In genomic region chr1:98084596-98085274, GRCm38 (mm10) we compare ENCODE assay signal across 14 mouse cellular contexts. TPM values are rescaled to one million over a fixed set of nuclear protein-coding genes. Genes with fewer than 3 reads are reported as not detected.
DNase-seq lines count a peak whose midpoint lies in the region; ATAC-seq and TF ChIP-seq lines count a peak whose summit lies in the region.
"Had no signal": no experiment of that assay in that cellular context is flagged by ENCODE, and none has a peak within 500 bp of the region (broad histone marks: within the 10 kb centered on the region; RNA-seq: fewer than 3 reads in every experiment).

No protein-coding gene starts in this region.

- TF ChIP-seq EP300 in liver, postnatal 0 days (IDR thresholded peaks at IDR 0.05; ENCODE audit: low read depth) = no peak

- H3K9me3 ChIP-seq in heart, embryonic 13.5 days = no peaks in the 10 kb centered on the region
- no peaks in the 10 kb centered on the region for H3K9me3 ChIP-seq in lung, embryonic 14.5 days (ENCODE audit: low read depth, low read length)
- no peaks in the 10 kb centered on the region for H3K9me3 ChIP-seq in intestine, embryonic 16.5 days (ENCODE audit: control insufficient read depth, low read length)
- H3K9me3 ChIP-seq in stomach, embryonic 15.5 days = no peaks in the 10 kb centered on the region
- H3K9me3 ChIP-seq in liver, postnatal 0 days (ENCODE audit: low read length) = no peaks in the 10 kb centered on the region
- H3K9me3 ChIP-seq: forebrain, embryonic 10.5 days had no signal

- H3K9ac ChIP-seq in heart, embryonic 13.5 days = peak overlapping the region; percentile 58
- H3K9ac ChIP-seq in lung, embryonic 14.5 days = no peak overlapping the region
- no peak overlapping the region for H3K9ac ChIP-seq in intestine, embryonic 16.5 days (ENCODE audit: low read depth, low read length)
- no peak overlapping the region for H3K9ac ChIP-seq in stomach, embryonic 15.5 days
- H3K9ac ChIP-seq in liver, postnatal 0 days (replicated peaks) = no peak overlapping the region

- H3K4me3 ChIP-seq in heart, embryonic 13.5 days = peak overlapping the region; percentile 13; the same call in 1 of the 2 replicates
- no peak overlapping the region for H3K4me3 ChIP-seq in lung, embryonic 14.5 days (ENCODE audit: low read depth, low read length)
- no peak overlapping the region for H3K4me3 ChIP-seq in intestine, embryonic 16.5 days (ENCODE audit: low read length)
- H3K4me3 ChIP-seq in stomach, embryonic 15.5 days (replicated peaks) = no peak overlapping the region
- H3K4me3 ChIP-seq in liver, postnatal 0 days (ENCODE audit: low read depth, low read length) = no peak overlapping the region
- H3K4me3 ChIP-seq: forebrain, embryonic 10.5 days had no signal

- no peaks in the 10 kb centered on the region for H3K36me3 ChIP-seq in heart, embryonic 13.5 days
- no peaks in the 10 kb centered on the region for H3K36me3 ChIP-seq in lung, embryonic 14.5 days (ENCODE audit: insufficient read depth)
- no peaks in the 10 kb centered on the region for H3K36me3 ChIP-seq in intestine, embryonic 16.5 days (ENCODE audit: control insufficient read depth, insufficient read depth, low read length)
- no peaks in the 10 kb centered on the region for H3K36me3 ChIP-seq in stomach, embryonic 15.5 days
- no peaks in the 10 kb centered on the region for H3K36me3 ChIP-seq in liver, postnatal 0 days (replicated peaks; ENCODE audit: insufficient read depth, low read length)
- H3K36me3 ChIP-seq: forebrain, embryonic 10.5 days had no signal

- DNase-seq in heart, postnatal 10 days = no peak
- DNase-seq in lung, embryonic 14.5 days = peak; percentile 32
- no peak for DNase-seq in lung, postnatal 14 days
- DNase-seq in liver, postnatal 0 days = no peak
- DNase-seq: adrenal gland, postnatal 14 days; cerebellum, adult 11 months; gastrocnemius, postnatal 14 days; thymus, postnatal 4 days had no signal

- 44% methylated on average over 13 of the region's 13 CpGs for WGBS in heart, embryonic 13.5 days
- 46% methylated on average over 13 of the region's 13 CpGs for WGBS in lung, embryonic 14.5 days
- WGBS in intestine, embryonic 16.5 days = 69% methylated on average over 13 of the region's 13 CpGs
- 66% methylated on average over 13 of the region's 13 CpGs for WGBS in stomach, embryonic 15.5 days
- 67% methylated on average over 13 of the region's 13 CpGs for WGBS in liver, postnatal 0 days (ENCODE audit: insufficient replicate concordance)

- ATAC-seq in heart, embryonic 13.5 days (ENCODE audit: extremely low read depth, insufficient number of reproducible peaks, low FRiP score, low TSS enrichment) = peak; percentile 15; the same call in 1 of the 2 replicates
- peak; percentile 70 for ATAC-seq in lung, embryonic 14.5 days (ENCODE audit: insufficient read depth)
- ATAC-seq in intestine, embryonic 16.5 days = peak; percentile 49
- ATAC-seq in stomach, embryonic 15.5 days (ENCODE audit: insufficient read depth, low FRiP score, low read depth) = no peak
- no peak for ATAC-seq in liver, postnatal 0 days

- no peaks in the 10 kb centered on the region for H3K27me3 ChIP-seq in heart, embryonic 13.5 days (replicated peaks)
- H3K27me3 ChIP-seq in lung, embryonic 14.5 days (ENCODE audit: insufficient read depth, low read length) = no peaks in the 10 kb centered on the region
- H3K27me3 ChIP-seq in intestine, embryonic 16.5 days (replicated peaks; ENCODE audit: control insufficient read depth, insufficient read depth, low read length) = no peaks in the 10 kb centered on the region
- H3K27me3 ChIP-seq in stomach, embryonic 15.5 days (replicated peaks) = no peaks in the 10 kb centered on the region
- H3K27me3 ChIP-seq in liver, postnatal 0 days (ENCODE audit: insufficient read depth, low read length) = no peaks in the 10 kb centered on the region
- H3K27me3 ChIP-seq: CH12.LX had no signal

- peak overlapping the region; percentile 53 for H3K4me2 ChIP-seq in heart, embryonic 13.5 days
- no peak overlapping the region; the same call in 1 of the 2 replicates for H3K4me2 ChIP-seq in lung, embryonic 14.5 days
- no peak overlapping the region for H3K4me2 ChIP-seq in intestine, embryonic 16.5 days (ENCODE audit: low read depth, low read length)
- no peak overlapping the region for H3K4me2 ChIP-seq in stomach, embryonic 15.5 days
- H3K4me2 ChIP-seq in liver, postnatal 0 days (ENCODE audit: low read depth, low read length) = no peak overlapping the region
- H3K4me2 ChIP-seq: liver, embryonic 11.5 days had no signal

- H3K27ac ChIP-seq in heart, embryonic 13.5 days (replicated peaks) = peak overlapping the region; percentile 81
- H3K27ac ChIP-seq in lung, embryonic 14.5 days (ENCODE audit: low read depth) = peak overlapping the region; percentile 48; the same call in 1 of the 2 replicates
- H3K27ac ChIP-seq in intestine, embryonic 16.5 days (ENCODE audit: low read length) = no peak overlapping the region
- H3K27ac ChIP-seq in stomach, embryonic 15.5 days = peak overlapping the region; percentile 19
- no peak overlapping the region for H3K27ac ChIP-seq in liver, postnatal 0 days (ENCODE audit: low read depth)
- H3K27ac ChIP-seq: forebrain, embryonic 10.5 days had no signal

- H3K4me1 ChIP-seq in heart, embryonic 13.5 days = peaks cover 76% of the 10 kb centered on the region
- H3K4me1 ChIP-seq in lung, embryonic 14.5 days (ENCODE audit: insufficient read depth) = peaks cover 3% of the 10 kb centered on the region; the same call in 1 of the 2 replicates
- H3K4me1 ChIP-seq in intestine, embryonic 16.5 days (ENCODE audit: control insufficient read depth, insufficient read depth, low read length) = peaks cover 7% of the 10 kb centered on the region
- H3K4me1 ChIP-seq in stomach, embryonic 15.5 days = 0 out of 2 replicates have a peak, but pooled peaks cover 3% of the 10 kb centered on the region
- no peaks in the 10 kb centered on the region for H3K4me1 ChIP-seq in liver, postnatal 0 days (ENCODE audit: insufficient read depth)

- intact Hi-C loops in heart, postnatal 10 days (cut with DNase I) = no loop called here

- no peak for TF ChIP-seq CTCF in lung, embryonic 14.5 days (IDR thresholded peaks at IDR 0.05; ENCODE audit: low read depth)
- no peak for TF ChIP-seq CTCF in liver, postnatal 0 days (IDR thresholded peaks at IDR 0.05; ENCODE audit: low read depth)

RNA-seq across cellular contexts. Expression of gene Pam, which starts 10.7 kb away (rescaled TPM):
- polyA plus RNA-seq in heart, embryonic 13.5 days (2015; fragmentation: Nextera tagmentation; extraction: Ambion mirVana) = 340 and 404 TPM in 2 replicates
- total RNA-seq in heart, postnatal 10 days (2021) = 100 to 1,000 TPM; 636 to 706 TPM
- polyA plus RNA-seq in lung, embryonic 14.5 days (2014; fragmentation: Nextera tagmentation; extraction: Ambion mirVana) = 41.5 and 50.1 TPM in 2 replicates
- 30.7 and 38.5 TPM in 2 replicates for polyA plus RNA-seq in intestine, embryonic 16.5 days (2015; fragmentation: Nextera tagmentation; extraction: Ambion mirVana)
- polyA plus RNA-seq in stomach, embryonic 15.5 days (2015; fragmentation: Nextera tagmentation; extraction: Ambion mirVana) = 55.5 and 60.2 TPM in 2 replicates
- 16.4 and 21.8 TPM in 2 replicates for polyA plus RNA-seq in liver, postnatal 0 days (2015; fragmentation: Nextera tagmentation; extraction: Ambion mirVana)
- total RNA-seq: CH12.LX had no signal

Comparison
In these comparisons a context has a peak if more than half of its experiments do, and no peak if none do; other contexts are left out.
1. ATAC-seq: peak in heart, embryonic 13.5 days (single experiment), lung, embryonic 14.5 days (single experiment) and intestine, embryonic 16.5 days (single experiment); none in stomach, embryonic 15.5 days (single experiment) and liver, postnatal 0 days (single experiment).
2. H3K27ac ChIP-seq: peak in heart, embryonic 13.5 days (single experiment), lung, embryonic 14.5 days (single experiment) and stomach, embryonic 15.5 days (single experiment); none in intestine, embryonic 16.5 days (single experiment) and liver, postnatal 0 days (single experiment).